Mouse (Mus musculus): ENCODE results near the gene Fam155a. TPM values are rescaled to one million over a fixed set of nuclear protein-coding genes. Genes with fewer than 3 reads are reported as not detected.

Gene Fam155a
- total RNA-seq, 2 experiments from 2014 or later = 93.7 to 104 TPM

DNA sequence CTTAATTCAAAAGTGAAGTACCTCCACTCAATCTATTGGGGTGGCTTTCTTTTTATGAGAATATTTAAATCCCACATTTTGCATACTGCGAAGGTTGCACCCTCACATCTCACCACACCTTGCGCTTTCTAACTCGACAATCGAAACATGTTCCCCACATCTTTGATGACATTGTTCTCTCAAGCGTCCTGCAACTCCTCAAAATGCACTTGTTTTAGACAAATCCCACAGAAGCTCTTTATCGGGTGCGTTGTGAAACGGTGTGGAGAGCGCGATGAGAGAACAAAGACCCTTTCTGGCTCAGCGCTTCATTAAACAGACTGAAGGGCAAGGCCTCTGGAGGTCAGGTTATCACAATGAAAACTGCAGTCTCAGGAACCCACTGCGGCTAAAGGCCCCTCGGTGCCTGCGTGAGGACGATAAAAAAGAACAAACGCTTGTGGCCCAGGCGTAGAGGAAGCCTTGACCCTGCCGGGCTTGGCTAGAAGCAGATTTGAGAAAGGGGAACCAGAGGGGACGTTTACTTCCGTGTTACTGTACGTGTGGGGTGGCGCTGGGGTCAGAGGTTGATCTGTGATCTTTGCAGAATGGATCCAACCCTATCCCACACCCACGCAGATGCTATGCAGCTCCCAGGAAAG is 613.7 kb downstream of the Fam155a start:
- intact Hi-C loops (cut with DNase I) = no loop called here
- DNase-seq (ENCODE audit: low spot score in 2 of 2) = no peak

Small RNAs within 50 kb of the gene (microRNA-seq; reads per million reads assigned to microRNA genes)
- gene Gm47312 = 0 to 0.34 reads per million in 2 experiments

Other genes with a start within 250 kb of the Fam155a start
- not detected for gene Gm10217, start 93.1 kb upstream of the Fam155a start, total RNA-seq (2021)
- 10 to 100 TPM; 10.7 to 10.8 TPM for gene Lig4, start 206.5 kb upstream of the Fam155a start, total RNA-seq (2021)
- gene Abhd13, start 206.5 kb upstream of the Fam155a start, total RNA-seq (2021) = 10 to 100 TPM; 34.7 TPM
- gene Tnfsf13b, start 235.3 kb upstream of the Fam155a start, total RNA-seq (2021) = 1 to 10 TPM; 3.2 to 3.9 TPM

All from left cerebral cortex, postnatal 14 days (tissue).